Mouse (Mus musculus): ENCODE results near the gene Smok3a.

DNA sequence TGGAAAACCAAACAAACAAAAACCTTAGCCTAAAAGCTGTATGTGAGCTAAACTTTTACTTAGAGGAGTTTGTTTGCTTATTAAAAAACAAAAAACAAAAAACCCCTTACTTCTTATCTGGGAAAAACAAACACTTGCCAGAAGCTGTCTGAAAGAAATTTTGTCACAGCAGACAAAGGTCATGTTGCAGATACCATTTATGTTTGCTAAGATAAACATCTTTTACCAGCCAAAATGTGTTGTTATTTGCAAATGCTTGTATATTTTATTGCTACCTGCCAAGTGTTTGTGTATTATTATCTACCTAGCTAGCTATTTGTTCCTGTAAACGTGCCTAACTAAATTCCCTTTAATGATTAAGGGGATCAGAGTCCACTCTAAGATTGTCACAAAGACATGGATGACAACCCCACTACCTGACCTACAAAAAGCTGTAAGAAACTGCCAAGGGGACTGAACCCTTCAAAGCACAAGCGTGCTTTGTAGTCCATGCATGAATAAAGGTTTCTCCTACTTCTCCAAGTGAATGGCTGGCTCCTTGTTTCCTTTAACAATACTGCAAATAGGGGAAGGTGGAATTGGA is 62.3 kb downstream of the Smok3a start:
- TF ChIP-seq CTCF (IDR thresholded peaks at IDR 0.05; ENCODE audit: insufficient read depth, low read length) (no peak), POLR2A (IDR thresholded peaks at IDR 0.05; ENCODE audit: borderline replicate concordance, extremely low read depth, low read depth, low read length) (no peak)

Data from lung, adult 2 months (tissue).